Mouse (Mus musculus): ENCODE results near the gene Psmd2.

DNA sequence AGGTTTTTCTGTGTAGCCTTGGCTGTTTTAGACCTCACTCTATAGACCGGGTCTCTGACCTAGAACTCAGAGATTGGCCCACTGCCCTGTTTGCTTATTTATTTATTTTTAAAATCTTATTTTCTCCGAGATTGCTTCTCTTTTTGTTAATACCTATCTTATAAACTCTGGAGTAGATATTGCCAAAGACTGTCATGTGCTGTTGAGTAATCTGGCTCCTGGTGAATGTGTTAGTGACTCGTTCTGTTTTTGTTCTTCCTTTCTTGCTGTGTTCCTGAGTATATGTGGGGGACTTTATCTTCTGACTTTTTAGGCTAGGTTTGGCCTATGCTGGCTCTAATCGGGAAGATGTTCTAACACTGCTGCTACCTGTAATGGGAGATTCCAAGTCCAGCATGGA lies 6.2 kb downstream of the Psmd2 start:
- TF ChIP-seq CTCF (IDR thresholded peaks at IDR 0.05; ENCODE audit: low read depth) = no peak
- no peak for TF ChIP-seq EP300 (IDR thresholded peaks at IDR 0.05; ENCODE audit: low read depth)

All from heart, postnatal 0 days (tissue).